Mouse (Mus musculus): Measurements from ENCODE around the gene Dgkb.

Gene Dgkb

GRCm38 (mm10) chr12:38017674-38018073 lies 200.1 kb downstream of the Dgkb start:
- no peak for DNase-seq

DNA sequence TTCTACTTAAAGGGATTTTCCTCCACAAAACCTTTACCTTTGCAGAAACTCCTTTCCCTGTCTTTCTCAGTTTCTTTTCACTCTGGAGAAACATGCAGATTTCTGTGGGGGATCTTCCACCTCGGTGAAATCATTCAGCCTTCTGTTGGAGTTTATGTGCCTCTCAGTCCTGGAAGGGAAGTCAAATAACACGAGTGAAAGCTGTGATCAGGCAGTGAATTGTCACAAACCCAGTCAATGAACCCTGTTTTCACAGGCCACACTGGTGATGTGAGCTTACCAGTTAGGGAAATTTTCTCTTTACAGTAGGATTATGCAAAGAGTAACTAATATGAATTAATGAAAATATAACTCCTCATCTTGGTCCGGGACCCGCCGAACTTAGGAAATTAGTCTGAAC lies 229.7 kb downstream of the Dgkb start:
- DNase-seq: peak; percentile 46

GRCm38 (mm10) chr12:38088224-38088623 lies 270.7 kb downstream of the Dgkb start:
- DNase-seq: no peak

DNA sequence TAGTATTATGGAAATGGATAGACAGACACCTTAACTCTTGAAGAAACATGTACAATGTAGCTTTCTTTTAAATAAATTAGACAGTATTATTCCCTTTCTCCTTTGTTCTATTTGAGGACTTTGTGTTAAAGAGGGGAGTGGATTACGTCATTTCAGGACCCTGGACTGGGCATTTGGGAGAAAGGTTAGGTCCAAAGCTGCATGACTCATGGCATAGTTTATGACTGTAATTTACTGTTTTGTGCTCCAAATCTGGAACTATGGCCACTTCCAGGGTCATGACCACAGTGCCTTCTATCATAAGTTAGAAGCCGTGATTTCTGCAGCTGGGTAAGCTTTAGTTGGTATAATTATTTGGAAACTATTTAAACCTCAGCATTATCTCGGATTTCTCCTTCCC lies 294.4 kb downstream of the Dgkb start:
- DNase-seq: no peak

DNA sequence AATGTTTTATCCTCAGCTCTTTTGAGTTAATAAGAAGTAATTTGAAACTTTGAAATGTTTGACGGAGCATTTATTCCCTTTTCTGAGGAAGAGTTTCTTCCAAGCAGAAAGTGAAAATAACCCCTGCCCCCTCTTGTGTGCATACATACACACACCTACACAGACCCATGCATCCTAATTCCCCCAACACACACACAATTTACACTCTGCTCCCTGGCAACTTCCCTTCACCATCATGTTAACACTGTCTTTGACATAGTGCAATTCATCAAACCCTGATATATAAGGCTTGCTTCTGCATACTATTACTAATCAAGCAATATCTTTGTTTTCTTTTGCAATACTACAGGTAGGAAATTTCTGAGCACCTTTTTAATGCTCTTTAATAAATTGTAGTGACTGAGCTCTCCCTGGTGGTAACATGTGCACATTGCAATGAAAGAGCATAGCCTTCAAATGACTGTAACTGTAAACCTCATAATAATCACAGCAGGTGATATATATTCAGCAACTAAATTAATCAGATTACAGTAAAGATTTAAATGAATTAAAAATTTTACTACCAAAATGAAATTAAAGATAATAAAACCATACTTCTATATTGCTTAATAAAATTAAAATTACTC lies 297.6 kb downstream of the Dgkb start:
- DNase-seq: no peak

DNA sequence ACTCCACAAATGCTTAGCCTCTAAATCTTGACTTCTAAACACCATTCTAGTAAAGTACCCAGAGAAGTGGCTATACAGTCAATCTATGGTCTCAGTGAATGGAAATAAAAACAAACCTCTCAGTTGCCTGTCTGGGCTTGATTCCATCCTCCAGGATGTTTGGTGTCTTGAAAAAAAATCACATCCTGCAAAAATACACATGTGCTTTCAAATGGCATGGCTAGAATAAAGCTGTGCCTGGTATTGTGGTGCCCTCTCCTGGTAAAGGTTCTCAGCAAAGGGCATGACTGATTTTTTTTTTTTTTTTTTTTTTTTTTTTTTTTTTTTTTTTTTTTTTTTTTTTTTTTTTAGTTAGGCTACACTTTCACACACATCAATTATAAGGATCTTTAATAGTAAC lies 306.0 kb downstream of the Dgkb start:
- DNase-seq: no peak

DNA sequence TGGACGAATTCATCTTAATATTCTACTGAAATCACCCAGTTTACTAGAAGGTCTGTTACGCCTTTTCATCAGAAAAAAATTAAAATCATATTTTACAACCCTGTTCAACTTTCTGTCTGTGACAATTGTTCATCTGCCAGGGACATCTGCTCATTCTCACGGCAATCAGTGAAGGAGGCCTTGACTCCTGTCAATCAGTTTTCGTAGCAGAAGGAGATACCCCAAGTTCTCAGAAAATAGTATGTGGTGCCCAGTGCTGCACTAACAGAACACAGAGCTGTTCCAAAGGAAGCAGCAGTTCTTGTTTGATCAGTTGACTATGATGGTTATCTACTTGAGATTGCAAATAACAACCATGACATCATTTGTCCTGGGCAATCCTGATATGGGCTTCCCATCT lies 307.8 kb downstream of the Dgkb start:
- DNase-seq: no peak

- no peak for DNase-seq
Measured at GRCm38 (mm10) chr12:38130209-38130915, 312.8 kb downstream of the Dgkb start.

DNA sequence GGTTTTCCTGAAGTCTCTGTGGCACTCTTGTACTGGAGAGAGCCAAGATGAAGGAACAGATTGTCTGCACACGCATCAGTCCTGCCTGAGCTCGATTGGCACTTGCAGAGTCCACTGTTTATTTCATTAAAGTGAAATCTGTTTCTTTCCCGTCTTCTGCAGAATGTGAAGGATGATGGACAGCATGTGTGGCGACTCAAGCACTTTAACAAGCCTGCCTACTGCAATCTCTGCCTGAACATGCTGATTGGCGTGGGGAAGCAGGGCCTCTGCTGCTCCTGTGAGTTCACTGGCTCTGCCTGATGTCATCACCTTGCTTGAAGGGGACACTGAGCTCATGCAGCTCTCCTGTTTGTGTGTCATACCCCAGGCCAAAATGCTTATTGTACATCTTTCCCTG lies 318.9 kb downstream of the Dgkb start:
- DNase-seq: no peak

DNA sequence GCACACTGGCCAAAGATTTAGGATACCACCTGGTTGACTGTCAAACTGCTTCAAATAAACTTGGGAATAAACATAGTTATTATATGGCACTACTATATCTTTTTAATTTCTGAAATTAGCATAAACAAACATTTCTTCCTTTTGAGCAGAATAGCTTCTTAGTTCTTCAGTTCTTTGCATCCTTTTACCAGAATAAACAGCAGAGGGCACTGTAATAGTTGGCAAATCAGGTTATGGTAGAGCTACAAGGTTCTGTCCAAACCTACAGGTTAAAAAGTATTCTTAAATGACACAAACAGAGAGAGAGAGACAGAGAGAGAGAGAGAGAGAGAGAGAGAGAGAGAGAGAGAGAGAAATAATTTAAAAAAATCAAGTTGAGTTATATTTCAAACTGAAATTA lies 322.5 kb downstream of the Dgkb start:
- no peak for DNase-seq

GRCm38 (mm10) chr12:38232665-38233064 lies 415.1 kb downstream of the Dgkb start:
- DNase-seq: no peak

- DNase-seq: no peak
Measured at GRCm38 (mm10) chr12:38268856-38269255, 451.3 kb downstream of the Dgkb start.

GRCm38 (mm10) chr12:38301497-38301896 lies 484.0 kb downstream of the Dgkb start:
- peak; percentile 40 for DNase-seq

GRCm38 (mm10) chr12:38303841-38304240 lies 486.3 kb downstream of the Dgkb start:
- no peak for DNase-seq

DNA sequence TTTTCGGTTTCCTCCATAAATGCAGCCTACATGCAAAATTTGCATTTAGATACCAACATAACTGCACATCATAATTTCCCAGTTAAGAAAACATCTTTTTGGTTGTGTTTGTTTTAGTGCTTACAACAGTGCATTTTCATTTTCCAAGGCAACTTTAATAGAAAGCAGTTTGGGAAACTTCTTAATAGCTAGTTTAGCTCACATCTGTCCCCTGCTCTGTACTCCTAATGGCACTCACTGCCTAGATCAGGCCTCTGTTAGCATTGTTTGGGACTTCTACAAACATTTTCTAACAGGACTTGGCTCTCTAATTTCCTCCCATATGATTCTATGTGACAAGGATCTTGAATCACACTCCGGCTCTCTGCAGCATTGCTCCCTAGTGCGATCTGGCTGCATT lies 486.7 kb downstream of the Dgkb start:
- no peak for DNase-seq

- no peak for DNase-seq
Measured at GRCm38 (mm10) chr12:38309885-38310284, 492.4 kb downstream of the Dgkb start.

DNA sequence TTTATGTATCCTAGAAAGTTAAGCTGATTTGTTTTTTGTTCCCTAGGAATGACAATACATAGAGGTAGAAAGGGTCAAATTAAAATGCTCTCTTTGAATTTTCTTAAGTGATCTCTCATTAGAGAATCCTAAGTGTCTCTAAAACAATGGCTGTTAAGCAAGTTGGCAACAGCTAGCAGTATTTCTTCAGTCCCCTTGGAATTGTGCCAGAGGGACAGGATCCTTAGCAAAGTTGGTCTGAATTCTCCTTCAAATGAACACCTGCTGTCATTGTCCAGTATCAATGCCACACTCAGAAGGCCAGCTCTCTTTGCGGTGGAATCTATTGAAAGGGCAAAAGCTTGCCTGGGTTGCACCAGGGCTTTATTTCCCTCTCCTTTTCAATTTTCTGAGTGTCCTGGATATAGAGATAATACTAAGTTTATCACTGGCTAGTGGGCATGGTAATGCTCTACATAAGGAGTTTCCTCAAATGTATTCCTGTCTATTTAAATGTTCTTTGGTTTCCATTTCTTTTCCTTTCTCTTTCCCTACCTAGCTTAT lies 510.3 kb downstream of the Dgkb start:
- DNase-seq: no peak

GRCm38 (mm10) chr12:38328779-38329178 lies 511.3 kb downstream of the Dgkb start:
- no peak for DNase-seq

DNA sequence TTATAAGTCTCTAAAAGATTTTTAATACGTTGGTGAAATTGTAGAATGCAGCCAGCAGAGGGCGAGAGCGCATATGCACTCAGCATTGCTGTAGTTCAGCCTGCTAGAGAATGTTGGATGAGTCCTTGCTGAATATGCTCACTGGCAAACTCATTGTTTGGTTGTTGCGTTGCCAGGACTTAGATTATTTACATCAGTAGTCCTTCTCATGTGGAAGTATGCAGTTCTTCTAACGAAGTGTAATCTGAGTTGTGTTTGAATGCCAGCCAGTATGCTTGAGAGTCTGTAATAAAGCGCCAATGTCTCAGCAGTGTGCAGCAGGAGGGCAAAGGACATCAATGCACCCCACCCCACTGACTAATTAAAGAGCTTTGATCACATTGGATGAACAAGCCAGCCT lies 525.1 kb downstream of the Dgkb start:
- DNase-seq: no peak

DNA sequence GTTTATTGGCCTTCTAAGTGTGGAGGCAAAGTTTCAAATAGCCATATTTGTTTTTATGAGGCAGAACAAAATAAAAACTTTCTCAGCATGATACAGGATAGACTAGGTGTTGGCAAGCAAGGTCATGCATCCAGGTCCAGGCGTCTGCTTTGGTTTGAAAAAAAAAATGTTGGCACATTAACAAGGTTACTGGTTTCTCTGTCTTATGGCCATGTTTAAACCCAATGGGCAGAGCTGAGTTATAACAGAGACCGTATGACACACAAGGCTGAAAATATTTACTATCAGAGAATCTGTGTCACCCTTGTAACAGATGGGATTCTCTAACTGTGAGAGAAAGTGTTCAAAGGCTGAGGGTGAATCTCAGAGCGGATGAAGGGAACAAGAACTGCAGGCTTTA lies 535.0 kb downstream of the Dgkb start:
- DNase-seq: no peak

DNA sequence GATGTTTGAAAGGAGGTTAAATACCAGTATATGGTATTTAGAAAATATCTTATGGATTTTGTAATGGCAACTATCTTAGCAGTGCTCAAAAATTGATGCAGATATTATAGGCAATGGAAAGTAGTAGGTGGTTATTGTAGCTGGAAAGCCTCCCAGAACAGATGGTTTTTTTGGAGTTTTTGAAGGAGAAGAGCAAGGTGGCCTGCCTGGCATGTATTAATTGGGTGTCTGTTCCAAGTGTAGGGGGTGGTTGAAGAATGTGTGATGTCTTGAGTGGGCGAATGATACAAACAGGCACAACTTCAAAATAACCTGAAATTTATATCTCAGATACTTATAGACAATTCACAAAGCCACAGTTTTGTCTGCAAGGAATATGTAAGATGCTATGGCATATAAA lies 538.9 kb downstream of the Dgkb start:
- DNase-seq: no peak

DNA sequence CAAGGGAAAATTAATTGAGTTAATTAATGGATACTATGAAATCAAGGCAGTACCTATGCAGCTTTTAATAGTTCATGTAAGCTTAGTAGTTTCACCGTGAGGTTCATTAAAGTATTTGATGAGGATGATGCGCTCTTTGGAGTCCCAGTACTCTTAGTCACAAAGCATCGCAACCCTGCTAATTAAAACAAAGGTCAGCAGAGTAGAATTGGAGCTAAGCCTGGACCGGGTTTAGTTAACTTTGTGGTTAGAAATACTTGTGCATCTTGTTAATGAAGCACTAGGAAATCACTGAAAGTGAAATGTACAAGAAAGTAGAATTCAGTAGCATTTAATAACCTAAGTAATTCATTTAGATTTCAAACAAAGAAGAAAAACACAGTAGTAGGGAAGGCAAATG lies 544.0 kb downstream of the Dgkb start:
- DNase-seq: no peak

- DNase-seq: no peak
Measured at GRCm38 (mm10) chr12:38371597-38371996, 554.1 kb downstream of the Dgkb start.

GRCm38 (mm10) chr12:38374159-38374558 lies 556.6 kb downstream of the Dgkb start:
- DNase-seq: no peak

- DNase-seq: peak; percentile 57
Measured at GRCm38 (mm10) chr12:38385942-38386341, 568.4 kb downstream of the Dgkb start.

All from heart, adult 11 months (tissue).